Comparison of ENCODE assay signal across 11 mouse cellular contexts in the genomic region with DNA sequence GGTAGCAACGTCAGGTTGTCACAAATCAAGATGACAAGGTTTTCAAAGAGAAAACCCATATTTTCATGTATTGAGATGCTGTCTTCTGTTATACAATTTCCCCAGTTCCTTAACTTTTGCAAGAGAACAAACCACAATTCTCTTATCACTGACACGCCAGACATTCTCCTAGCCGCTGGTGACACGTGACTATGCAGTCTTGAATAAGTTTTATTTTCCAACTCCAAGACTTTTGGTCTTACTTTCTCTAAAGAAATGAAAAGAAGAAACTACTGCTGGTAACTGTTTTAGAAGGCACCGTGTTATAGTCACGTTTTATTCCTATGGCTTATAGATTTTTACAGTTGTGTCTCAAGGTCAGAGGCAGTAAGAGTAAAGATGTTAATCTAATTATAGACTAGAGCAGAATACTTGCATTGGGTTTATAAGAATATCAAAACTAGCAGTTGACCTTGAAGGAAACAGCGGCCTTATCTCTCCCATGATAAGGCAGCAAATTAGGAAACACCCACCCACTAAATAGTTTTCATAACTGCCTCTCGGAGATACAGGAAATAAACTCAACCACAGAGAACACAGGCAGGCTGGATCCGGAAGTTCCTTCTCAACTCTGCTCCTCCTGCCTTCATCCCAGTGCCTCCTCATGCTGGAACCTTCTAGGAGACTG. TPM values are rescaled to one million over a fixed set of nuclear protein-coding genes. Genes with fewer than 3 reads are reported as not detected.
DNase-seq lines count a peak whose midpoint lies in the region; ATAC-seq and TF ChIP-seq lines count a peak whose summit lies in the region.
"Had no signal": no experiment of that assay in that cellular context is flagged by ENCODE, and none has a peak within 500 bp of the region (broad histone marks: within the 10 kb centered on the region; RNA-seq: fewer than 3 reads in every experiment).

No protein-coding gene starts in this region.

- H3K27ac ChIP-seq in thymus, adult 2 months (ENCODE audit: control insufficient read depth, insufficient read depth, low read length) = peak overlapping the region; percentile 41; the same call in 1 of the 2 replicates
- peak overlapping the region; percentile 99 for H3K27ac ChIP-seq in liver, embryonic 12.5 days
- H3K27ac ChIP-seq: midbrain, embryonic 13.5 days had no signal

- TF ChIP-seq POLR2A in thymus, adult 2 months (IDR thresholded peaks at IDR 0.05; ENCODE audit: control insufficient read depth, extremely low read depth, insufficient read depth, low read length, poor library complexity) = no peak

- H3K4me3 ChIP-seq in thymus, adult 2 months (ENCODE audit: control insufficient read depth, insufficient read depth, low read length) = peak overlapping the region; percentile 6; the same call in 1 of the 2 replicates
- peak overlapping the region; percentile 57 for H3K4me3 ChIP-seq in erythroblast, embryonic 14.5 days (replicated peaks)
- peak overlapping the region; percentile 45 for H3K4me3 ChIP-seq in liver, embryonic 12.5 days

- peaks cover 30% of the 10 kb centered on the region for H3K4me1 ChIP-seq in thymus, adult 2 months (replicated peaks; ENCODE audit: control insufficient read depth, insufficient read depth, low read length)
- peaks cover 85% of the 10 kb centered on the region for H3K4me1 ChIP-seq in erythroblast, embryonic 14.5 days (ENCODE audit: control insufficient read depth)
- H3K4me1 ChIP-seq in liver, embryonic 12.5 days = peaks cover 79% of the 10 kb centered on the region
- H3K4me1 ChIP-seq: midbrain, embryonic 13.5 days had no signal

- H3K27me3 ChIP-seq in thymus, adult 2 months (ENCODE audit: control insufficient read depth, insufficient read depth, low read length) = no peaks in the 10 kb centered on the region
- no peaks in the 10 kb centered on the region for H3K27me3 ChIP-seq in erythroblast, embryonic 14.5 days (ENCODE audit: control insufficient read depth)
- no peaks in the 10 kb centered on the region for H3K27me3 ChIP-seq in liver, embryonic 12.5 days (replicated peaks)
- H3K27me3 ChIP-seq: midbrain, embryonic 13.5 days had no signal

- H3K4me2 ChIP-seq in liver, embryonic 12.5 days = peak overlapping the region; percentile 72

- H3K36me3 ChIP-seq in thymus, adult 2 months (ENCODE audit: control insufficient read depth, insufficient read depth, low read length) = no peaks in the 10 kb centered on the region
- H3K36me3 ChIP-seq in erythroblast, embryonic 14.5 days (ENCODE audit: control insufficient read depth) = peaks cover 55% of the 10 kb centered on the region
- peaks cover 31% of the 10 kb centered on the region for H3K36me3 ChIP-seq in liver, embryonic 12.5 days
- H3K36me3 ChIP-seq: midbrain, embryonic 13.5 days had no signal

- no peaks in the 10 kb centered on the region for H3K9me3 ChIP-seq in erythroblast, embryonic 14.5 days (ENCODE audit: control insufficient read depth, low read length)
- H3K9me3 ChIP-seq in liver, embryonic 12.5 days (replicated peaks) = no peaks in the 10 kb centered on the region
- H3K9me3 ChIP-seq: midbrain, embryonic 13.5 days had no signal

- no peak for DNase-seq in thymus, adult 2 months
- no peak for DNase-seq in thymus, postnatal 4 days
- no peak for DNase-seq in urinary bladder, postnatal 4 days (ENCODE audit: low spot score in 2 of 2)
- no peak for DNase-seq in left cerebral cortex, postnatal 4 days
- no peak for DNase-seq in layer of hippocampus, adult 9-11 months
- DNase-seq: cerebellum, postnatal 36 days; spleen, adult 18-20 months had no signal

- WGBS in thymus, adult 2 months = 4% methylated on average over 9 of the region's 9 CpGs
- 11% methylated on average over 9 of the region's 9 CpGs for WGBS in liver, embryonic 12.5 days (ENCODE audit: insufficient replicate concordance)

- intact Hi-C loops in left cerebral cortex, postnatal 4 days (cut with DNase I) = no loop called here

- TF ChIP-seq CTCF in thymus, adult 2 months (IDR thresholded peaks at IDR 0.05; ENCODE audit: borderline replicate concordance, control insufficient read depth, extremely low read depth, insufficient read depth, low read length, poor library complexity) = no peak

- peak overlapping the region; percentile 66 for H3K9ac ChIP-seq in liver, embryonic 12.5 days
- H3K9ac ChIP-seq: midbrain, embryonic 13.5 days had no signal

- ATAC-seq in liver, embryonic 12.5 days = peak; percentile 49
- ATAC-seq: forebrain, embryonic 16.5 days; midbrain, embryonic 13.5 days had no signal

RNA-seq across cellular contexts. Expression of gene Dapp1, which starts 12.4 kb away (rescaled TPM):
- polyA plus RNA-seq in thymus, adult 2 months (2012; rRNA removed) = 13.9 and 16.0 TPM in 2 replicates
- polyA plus RNA-seq in erythroblast, embryonic 14.5 days (2012) = 0.18 and 0.29 TPM in 2 replicates
- 22.0 and 22.7 TPM in 2 replicates for polyA plus RNA-seq in liver, embryonic 12.5 days (2016; fragmentation: Nextera tagmentation; extraction: Ambion mirVana)
- 1 to 10 TPM; 4.7 to 4.8 TPM for total RNA-seq in left cerebral cortex, postnatal 4 days (2021)

RNA-seq across cellular contexts. Expression of gene Lamtor3, which starts 50.6 kb away (rescaled TPM):
- 39.0 and 45.9 TPM in 2 replicates for polyA plus RNA-seq in thymus, adult 2 months (2012; rRNA removed)
- 1.8 and 2.7 TPM in 2 replicates for polyA plus RNA-seq in erythroblast, embryonic 14.5 days (2012)
- polyA plus RNA-seq in liver, embryonic 12.5 days (2016; fragmentation: Nextera tagmentation; extraction: Ambion mirVana) = 72.6 and 77.5 TPM in 2 replicates
- 10 to 100 TPM; 69.0 to 73.3 TPM for total RNA-seq in left cerebral cortex, postnatal 4 days (2021)

Comparison
In these comparisons a context has a peak if more than half of its experiments do, and no peak if none do; other contexts are left out.
1. H3K4me3 ChIP-seq: peak in every context shown above with its lines; median percentile 57 in erythroblast, embryonic 14.5 days; 45 in liver, embryonic 12.5 days; 6 in thymus, adult 2 months.
2. RNA of gene Dapp1, which starts 12.4 kb away (polyA plus RNA-seq): 22.0 to 22.7 TPM in liver, embryonic 12.5 days and 13.9 to 16.0 TPM in thymus, adult 2 months; 0.18 to 0.29 TPM in erythroblast, embryonic 14.5 days; every median in the first group is over 10 times any median in the second.
3. RNA of gene Lamtor3, which starts 50.6 kb away (polyA plus RNA-seq): 72.6 to 77.5 TPM in liver, embryonic 12.5 days and 39.0 to 45.9 TPM in thymus, adult 2 months; 1.8 to 2.7 TPM in erythroblast, embryonic 14.5 days; every median in the first group is over 10 times any median in the second.